Mouse (Mus musculus) liver, postnatal 0 days (tissue): Measurements from ENCODE around the gene Coa5.

ENCODE experiments used
- CTCF ChIP-seq: sonication (generic); IDR thresholded peaks from 2 replicates; pipeline ENCODE4 v1.5.1; 2016; ENCODE audit warnings: antibody characterized with exemption, low read depth
- EP300 ChIP-seq: IDR thresholded peaks from 2 replicates; pipeline ENCODE4 v1.6.1; 2016; ENCODE audit warnings: antibody characterized with exemption, low read depth, mild to moderate bottlenecking

GRCm38 (mm10) chr1:37393174-37393573 is 36.7 kb downstream of the Coa5 start:
- TF ChIP-seq CTCF (no peak), EP300 (no peak)
